Mouse (Mus musculus) adrenal gland, postnatal 10 days (tissue): Measurements from ENCODE around the gene Tlr7. TPM values are rescaled to one million over a fixed set of nuclear protein-coding genes. Genes with fewer than 3 reads are reported as not detected.
A peak's percentile ranks its signal among the peaks of the same experiment; 100 is the strongest.
"Not testable (repeated sequence)": the region's sequence is repeated elsewhere in the genome, so short reads cannot be mapped to it uniquely, and the experiment has no call there.

Experiments used
- DNase-seq: peaks from one replicate; pipeline ENCODE4 v3.0.0; 2021; ENCODE audit warnings: mixed read lengths
- long read RNA-seq, 2 experiments: library from polyadenylated mRNA; stranded (forward); transcript quantifications; one replicate each; pipeline ENCODE4 v2.0.0; 2021
- total RNA-seq, 2 experiments: library from RNA; stranded (reverse); gene quantifications; 2 replicates each; pipeline ENCODE4 v1.2.3; 2021

The Tlr7 gene
- total RNA-seq: 1 to 10 TPM; 2.2 to 2.6 TPM
- long read RNA-seq, experiment 1: 0 reads
- long read RNA-seq, experiment 2: 0 reads

DNA sequence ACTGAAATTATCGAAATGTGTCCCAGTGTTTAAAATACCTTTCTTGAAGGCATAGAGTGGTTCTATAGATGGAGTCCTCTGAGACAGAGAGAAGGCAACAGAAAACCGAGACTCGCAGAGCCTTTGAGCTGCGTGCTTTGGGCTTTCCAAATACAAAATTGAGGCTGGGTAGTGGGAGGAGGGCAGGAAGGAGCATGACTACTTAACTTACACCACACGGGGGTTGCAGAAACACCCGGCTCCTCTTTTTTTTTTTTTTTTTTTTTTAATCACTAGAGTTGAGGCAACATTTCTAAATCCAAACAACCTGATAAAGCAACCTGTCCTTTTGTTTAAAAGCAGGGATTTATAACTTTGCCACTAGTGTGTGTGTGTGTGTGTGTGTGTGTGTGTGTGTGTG is at the start of gene Tlr7:
TSS of gene Tlr7 (minus strand) at position 160 of the 400 bp plus-strand sequence.
- DNase-seq: no peak

DNA sequence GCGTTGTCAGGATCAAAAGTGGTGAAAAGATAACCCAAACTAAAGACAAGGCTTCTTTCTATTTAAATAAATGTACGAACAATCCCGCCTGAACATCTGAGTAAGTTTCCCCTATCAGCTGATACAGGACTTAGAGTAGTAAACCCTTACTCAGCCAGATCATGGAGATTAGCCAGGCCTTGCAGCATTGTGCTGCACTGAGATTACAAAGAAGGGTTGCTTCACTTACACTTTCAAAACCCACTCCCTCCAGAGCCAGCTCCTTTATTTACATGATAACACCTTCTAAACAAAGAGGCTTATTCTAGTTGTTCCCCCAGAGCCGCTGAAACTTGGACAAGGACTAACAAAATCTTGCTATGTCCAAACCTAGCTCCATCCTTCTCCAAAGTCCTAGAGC is 49.7 kb upstream of the Tlr7 start:
- DNase-seq: no peak

DNA sequence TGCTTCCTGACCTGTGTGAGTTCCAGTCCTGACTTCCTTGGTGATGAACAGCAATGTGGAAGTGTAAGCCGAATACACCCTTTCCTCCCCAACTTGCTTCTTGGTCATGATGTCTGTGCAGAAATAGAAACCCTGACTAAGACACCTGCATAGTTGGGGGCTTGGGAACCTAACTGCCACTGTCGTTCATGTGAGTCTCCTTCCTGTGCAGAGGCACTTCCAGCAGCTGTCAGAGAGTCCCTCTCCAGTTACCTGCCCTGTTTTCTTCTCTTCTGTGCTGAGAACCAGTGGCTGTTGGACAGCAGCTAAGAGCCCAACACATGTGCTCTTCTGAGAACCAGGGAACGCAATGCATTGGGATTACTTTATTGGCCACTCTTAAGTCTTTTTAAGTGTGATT is 30.9 kb upstream of the Tlr7 start:
- not testable (repeated sequence) for DNase-seq

DNA sequence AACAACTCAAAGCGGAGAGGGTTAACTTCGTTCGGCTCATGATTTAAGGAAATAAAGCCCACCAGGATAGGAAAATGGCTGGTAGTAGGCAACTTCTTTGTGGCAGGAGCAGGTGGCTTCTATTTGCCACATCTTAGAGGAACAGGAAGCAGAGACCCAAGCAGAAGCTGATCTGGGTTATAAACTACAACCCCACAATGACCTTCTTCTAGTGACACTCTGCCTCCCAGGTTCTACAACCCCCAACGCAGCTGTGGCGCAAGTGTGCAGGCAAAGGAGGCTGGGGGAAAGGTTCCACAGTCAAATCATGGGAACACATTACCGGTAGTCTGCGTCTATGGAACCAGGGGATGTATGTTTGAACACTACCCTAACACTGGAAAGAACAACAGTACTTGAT is 29.3 kb upstream of the Tlr7 start:
- no peak for DNase-seq

DNA sequence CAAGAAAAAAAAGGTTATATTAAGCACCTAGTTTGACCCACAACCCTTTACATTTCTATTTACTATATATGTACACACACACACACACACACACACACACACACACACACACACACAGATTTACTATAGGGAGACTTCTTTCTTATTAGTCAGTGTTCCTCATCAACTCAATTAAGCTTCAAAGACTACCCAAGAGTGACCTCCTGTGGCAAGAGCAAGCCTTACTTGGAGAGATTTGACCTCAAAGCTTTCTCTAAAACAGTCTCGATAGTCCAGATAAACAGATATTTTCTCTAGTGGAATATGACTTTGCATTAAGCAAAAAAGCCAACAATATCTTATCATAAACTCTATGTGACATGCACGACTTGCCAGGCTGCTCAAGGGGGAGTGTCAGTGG is 27.1 kb upstream of the Tlr7 start:
- peak; percentile 7 for DNase-seq

DNA sequence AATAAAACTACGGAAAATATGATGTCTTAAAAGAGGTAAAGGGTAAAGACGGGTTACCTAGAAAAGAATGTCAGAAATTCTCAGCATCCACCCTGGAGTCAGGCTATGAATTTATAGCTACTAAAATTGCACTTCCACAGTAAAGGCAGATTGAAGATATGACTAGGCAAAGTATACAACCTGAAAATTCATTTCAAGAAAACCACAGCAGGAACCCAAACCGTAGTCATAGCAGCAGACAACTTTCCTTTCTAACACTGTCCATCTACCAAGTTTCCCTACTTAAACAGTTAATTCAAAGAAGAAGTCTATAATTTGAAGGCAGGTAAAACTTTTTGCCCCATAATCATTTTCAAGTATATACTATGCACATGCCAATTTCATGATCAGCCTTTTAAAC is 25.6 kb upstream of the Tlr7 start:
- no peak for DNase-seq

DNA sequence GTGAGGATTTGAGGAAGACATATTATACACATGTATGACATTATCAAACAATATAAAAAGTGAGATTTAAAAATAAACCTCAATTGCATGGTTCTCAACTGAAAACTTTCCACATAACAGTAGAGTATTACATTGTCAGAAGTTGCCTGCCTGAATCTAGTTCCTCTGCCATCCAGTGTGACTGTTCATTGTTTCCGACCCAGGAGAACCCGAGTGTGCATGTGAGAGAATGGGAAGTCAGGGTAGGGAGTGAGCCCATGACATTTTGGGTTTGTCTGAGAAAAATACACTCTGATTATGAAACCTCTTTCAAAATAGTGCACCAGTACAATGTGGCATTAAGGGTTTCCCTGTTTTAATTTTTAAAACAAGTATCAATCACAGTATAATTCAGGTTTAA is 23.3 kb upstream of the Tlr7 start:
- DNase-seq: no peak

DNA sequence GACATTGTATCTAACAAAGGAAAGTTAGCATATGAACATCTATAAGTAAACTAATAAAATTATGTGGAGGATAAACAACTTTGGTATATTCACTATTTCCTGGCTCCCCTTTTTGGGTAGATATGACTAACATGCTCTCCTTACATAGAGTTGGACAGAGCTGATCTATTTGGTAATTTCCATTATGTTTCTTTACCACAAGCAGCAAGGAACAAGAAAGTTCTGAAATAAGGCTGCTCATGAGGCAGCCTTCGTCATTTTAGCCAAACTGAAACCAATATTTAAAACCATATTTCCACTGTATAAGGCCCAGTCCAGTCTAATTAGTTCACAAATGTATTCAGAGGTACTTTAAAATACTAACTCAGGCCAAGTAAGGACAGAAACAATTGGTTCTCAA is 16.1 kb upstream of the Tlr7 start:
- DNase-seq: no peak

DNA sequence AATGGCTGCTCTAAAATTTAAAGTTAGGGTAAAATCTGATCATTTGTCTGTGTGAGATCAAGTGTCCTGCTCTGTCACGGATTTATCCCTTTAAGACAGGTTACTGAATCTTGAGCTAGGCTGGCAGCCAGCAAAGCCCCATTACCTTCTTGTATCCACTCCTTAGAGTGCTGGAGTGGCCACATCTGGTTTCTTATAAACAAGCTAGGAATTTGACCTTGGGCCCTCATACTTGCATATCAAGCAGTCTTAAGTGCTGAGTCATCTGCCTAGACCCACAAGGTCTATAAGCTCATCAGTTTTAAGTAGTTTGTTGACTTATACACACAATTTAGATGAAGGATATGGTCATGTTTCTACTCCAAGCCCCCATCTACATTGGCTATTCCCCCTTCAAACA is 14.0 kb upstream of the Tlr7 start:
- no peak for DNase-seq

DNA sequence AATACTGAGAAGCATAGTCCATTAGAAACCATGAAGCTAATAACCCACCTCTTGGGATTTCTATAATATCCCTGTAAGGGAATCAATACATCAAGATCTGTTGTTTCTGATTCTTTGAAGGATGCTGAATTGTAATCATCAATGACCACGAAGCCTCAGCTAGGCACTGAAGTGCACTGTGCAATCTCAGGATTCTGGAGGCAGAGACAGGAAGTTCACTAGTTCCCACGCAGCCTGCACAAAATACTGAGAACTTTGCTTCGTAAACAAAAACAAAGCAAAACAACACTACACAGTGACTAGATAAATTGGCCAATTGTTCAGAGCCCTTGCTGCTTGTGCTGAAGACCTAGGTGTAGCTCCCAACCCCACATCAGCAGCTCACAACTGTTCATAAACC is 11.5 kb upstream of the Tlr7 start:
- no peak for DNase-seq

DNA sequence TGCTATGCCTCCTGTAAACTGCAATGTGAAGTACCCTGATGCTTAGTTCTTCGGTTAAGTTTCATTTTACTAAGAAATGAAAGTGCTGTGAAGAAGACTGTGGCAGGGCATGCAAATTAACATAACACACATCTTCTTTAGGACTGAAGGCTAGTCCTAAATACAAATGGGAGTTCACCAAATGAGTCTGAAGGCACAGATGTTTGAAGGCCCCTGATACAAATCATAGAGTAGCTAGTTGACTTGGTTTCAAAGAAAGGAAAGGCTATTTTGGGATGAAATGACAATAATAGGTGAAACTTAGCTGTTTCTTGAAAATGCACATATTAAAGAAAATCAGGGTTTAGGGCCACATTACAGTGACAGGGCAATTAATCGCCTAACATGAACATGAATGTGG is 9.8 kb upstream of the Tlr7 start:
- DNase-seq: no peak

DNA sequence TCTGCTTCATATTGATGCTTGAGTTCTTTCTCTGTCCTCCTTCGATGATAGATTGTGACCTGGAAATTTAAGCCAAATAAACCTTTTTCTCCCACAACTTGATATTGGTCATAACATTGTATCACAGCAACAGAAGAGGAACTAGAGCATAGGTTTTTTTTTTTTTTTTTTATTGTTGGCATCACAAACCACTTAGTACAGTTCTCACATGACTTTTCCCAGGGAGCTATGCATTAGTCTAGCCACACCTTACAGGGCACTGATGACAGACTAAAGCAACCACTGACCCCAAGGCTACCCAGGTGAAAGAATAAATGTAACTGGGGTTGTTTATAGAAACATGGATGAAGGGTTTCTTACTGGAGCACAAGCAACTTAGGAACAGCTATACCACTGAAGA is 7.6 kb upstream of the Tlr7 start:
- no peak for DNase-seq

DNA sequence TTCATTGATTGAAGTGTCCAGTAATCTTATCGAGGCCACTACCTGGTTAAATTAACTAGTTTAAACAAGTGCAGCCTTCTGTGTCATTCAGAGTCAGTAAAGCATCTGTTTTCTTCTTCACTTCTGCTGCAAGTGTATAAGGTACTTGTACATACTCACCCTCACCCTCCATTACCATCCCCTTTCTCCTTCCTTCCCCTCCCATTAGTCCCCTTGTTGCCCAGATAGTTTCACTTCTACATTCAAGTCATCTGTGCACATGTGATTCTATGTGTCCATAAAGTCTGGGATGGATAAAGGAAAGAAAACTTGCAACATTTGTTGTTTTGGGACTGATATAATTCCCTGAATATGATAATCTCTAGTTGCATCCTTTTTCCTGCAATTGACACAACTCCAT is 4.2 kb upstream of the Tlr7 start:
- no peak for DNase-seq

DNA sequence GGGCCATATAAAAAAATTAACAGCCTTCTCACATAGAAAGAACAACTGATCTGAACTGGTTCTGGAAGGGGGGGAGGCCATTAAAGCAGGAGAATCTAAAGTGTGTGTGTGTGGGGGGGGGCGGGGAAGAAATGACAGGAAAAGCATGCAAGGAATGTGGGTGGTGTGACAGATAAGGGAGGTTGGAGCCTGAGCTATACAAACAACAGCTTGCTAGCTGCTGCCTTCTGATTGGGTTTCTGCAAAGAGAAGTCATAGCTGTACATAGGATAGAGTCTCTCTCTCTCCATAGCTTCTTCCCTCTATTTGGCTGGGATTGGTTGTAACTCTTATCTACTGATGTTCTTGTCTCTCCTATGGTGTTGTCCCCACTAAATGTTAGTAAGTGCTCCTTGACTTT is 2.2 kb upstream of the Tlr7 start:
- DNase-seq: no peak

DNA sequence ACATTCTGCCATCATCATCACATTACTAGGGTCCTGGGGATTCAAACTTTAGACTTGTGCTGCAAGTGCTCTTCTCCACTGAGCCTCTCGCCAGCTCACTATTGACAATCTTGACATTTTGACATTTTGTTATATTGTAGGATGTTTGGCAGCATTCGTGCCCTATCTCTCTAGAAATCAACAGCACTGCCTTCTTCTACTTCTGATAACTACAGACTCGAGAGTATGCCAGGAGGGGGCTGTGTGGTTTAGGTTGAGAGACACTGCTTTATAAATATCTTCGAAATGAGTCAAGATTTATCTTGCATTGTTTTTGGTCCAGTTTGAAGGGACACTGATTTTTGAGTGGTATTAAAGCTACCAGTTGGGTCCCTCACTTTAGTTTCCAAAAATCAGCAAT is 635 bp upstream of the Tlr7 start:
- no peak for DNase-seq

DNA sequence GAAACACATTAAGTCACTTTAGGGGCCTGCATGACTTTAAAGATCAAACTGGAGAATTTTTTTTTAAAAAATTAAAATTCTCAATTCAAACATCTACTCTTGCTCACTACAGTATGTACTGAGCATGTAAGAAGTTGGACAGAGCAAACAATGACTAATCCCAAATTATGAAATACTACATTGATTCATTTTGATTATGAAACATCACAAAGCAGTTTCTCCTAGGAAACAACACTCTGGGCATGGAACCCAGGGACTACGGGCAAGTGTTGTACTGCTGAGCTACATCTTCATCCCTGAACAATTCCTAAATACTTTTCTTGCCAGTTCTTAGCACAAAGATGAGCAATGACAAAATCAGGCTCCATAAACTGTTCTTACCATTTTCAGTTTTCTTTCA is 738 bp downstream of the Tlr7 start:
- DNase-seq: no peak

DNA sequence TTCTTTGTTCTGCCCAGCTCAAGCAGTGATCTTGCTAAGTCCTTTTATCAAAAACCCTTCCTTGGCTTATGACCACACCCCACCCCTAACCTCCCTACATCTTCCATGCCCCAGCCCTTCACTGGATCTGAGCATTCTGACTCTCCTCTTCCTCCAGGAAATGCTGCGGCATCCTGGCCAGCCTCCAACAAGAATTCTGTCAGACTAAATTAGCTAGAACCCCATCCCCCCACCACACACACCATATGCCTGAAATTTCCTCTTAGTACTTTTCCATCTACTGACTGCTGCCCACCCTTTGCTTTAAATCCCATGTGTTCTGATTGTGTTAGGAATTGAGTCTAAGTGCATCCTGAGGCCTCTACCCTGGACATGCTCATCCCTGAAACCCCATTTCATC is 1.3 kb downstream of the Tlr7 start:
- DNase-seq: no peak

DNA sequence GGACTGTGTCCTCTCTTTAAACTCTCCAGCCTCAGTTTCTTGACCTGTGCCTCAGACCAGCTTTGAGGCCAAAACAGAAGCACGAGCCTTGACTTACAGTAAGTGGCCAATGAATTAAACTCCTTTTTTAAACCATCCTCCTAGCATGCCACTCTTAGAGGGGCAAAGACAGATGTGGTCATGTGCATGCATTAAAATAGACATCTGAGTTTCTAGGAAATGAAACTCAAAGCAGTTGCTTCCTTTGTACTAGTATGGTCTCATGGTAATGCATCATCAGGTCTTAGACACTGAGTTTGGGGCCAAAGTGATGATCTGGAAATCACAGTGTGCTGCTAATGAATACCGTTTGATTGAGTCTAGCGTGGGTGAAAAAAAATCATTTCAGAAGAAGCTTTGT is 1.8 kb downstream of the Tlr7 start:
- no peak for DNase-seq

DNA sequence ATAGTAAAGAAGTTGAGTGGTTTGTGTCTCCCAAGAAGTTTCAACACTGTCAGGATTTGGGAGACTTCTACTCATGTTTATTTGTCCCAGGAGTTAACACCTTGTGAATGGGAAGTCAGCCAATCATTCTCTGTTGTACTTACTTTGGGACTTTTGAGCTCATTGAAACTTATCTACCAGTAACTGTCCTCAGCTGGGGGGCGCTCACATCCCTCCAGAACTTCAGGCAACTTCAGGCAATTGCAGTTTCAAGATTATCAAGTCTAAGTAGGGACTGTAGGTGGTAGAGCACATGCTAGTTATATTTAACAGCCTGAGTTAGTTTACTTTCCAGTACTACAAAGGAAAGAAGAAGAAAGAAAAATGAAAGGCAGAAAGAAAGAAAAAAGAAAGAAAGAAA is 6.6 kb downstream of the Tlr7 start:
- no peak for DNase-seq

DNA sequence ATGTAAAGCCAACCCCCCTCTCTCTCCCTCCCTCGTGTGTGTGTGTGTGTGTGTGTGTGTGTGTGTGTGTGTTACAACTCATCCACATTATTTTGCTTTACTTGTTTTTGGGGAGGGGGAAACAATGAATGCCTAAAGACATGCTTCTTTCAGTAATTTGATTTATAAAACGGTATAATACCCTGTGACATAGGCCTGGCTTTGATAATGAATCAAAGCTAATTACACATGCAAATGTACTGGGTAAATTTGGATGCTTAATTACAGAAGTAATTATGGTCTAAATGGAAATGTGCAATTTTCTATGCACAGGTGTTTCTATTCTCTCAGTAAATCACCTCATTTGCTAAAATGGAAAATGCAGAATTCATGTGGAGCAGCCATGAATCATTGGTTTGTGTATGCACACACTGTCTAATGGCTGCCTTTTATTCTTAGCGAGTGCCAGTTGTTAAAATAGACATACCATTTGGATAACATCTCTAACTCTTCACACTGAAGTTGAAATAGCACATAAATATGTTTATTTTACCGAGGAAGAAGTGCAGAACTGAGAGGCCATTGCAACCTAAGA is 9.0 kb downstream of the Tlr7 start:
- no peak for DNase-seq

DNA sequence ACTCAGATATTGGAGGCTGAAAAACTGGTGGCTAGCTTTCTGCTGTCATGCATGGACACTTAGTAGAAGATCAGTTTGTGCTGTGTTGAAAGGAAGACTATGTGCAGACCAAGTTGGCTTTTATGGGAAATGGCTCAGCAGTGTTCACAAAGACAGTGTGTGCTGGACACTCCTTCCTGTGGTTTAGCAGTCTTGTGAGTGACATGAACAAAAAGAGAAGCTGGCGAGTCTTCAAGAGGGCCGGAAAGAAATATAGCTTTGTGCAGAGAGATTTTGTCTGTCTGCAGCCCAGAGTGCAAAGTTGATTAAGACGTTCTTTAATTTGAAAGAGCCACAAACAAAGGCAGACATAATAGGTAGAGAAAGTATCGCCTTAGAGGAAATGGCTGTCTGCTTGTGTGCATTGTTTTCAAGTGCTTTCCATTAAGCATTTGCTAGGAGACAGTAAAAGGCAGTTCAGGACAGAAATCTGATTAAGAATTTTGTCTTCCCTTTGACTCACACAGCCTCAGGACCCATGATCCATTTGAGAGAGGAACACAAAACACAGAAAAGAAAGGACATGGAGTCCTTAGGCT is 11.4 kb downstream of the Tlr7 start:
- no peak for DNase-seq

DNA sequence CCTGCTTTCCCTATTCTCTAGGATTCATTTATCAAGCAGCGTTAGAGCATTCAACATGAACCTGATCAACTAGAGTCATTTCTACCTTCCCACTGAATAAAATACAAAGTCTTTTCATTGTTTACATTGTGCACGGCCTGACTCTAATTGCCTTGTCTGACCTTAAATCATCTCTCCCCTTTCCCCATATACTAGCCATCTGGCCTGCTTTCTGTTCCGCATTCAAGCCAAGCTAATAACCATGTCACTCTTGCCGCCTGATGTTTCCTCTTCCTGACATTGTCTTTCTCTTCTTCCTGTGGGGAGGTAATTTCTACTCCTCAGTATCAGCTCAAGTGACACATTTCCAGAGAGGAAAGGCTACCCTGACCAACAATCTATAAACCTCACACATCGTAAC is 14.6 kb downstream of the Tlr7 start:
- no peak for DNase-seq

DNA sequence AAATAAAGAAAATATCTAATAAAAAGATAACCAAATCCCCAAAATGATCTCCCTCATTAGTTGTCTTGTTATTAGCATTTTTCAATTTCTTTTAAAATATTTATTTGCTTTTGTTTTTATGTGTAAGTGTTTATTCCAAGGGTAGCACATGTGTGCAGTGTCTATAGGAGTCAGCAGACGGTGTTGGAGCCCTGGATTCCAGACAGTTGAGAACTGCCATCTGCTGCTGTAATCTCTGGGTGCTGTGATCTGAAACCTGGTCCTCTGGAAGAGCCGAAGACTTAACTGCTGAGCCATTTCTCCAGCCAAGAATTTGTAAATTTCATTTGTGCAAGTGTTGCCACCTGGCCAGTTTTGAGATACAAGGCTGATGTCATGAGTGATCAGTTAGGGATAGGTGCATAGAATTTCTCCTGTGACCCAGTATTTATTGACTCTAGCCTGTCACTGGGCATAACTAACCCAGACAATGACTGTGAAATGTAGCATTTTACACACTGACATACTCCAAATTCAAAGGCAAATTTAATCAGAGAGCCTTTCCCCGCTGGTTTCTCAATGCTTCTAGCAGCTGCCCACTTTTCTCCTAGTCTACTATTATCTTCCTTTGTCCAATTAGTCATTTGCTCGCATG is 15.1 kb downstream of the Tlr7 start:
- no peak for DNase-seq

DNA sequence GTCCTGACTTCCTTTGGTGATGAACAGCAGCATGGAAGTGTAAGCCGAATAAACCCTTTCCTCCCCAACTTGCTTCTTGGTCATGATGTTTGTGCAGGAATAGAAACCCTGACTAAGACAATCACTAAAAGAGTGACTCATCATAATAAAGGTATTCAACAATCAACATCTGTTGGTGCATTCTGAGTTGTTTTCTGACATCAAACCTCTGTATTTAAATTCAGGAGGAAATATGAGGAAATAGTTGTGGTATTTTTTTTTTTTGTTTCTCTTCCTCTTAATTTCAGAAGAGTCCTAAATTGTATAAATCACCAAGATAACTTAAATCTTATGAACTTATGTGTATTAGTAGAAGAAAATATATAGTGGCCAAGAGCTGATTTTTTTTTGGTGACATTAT is 28.3 kb downstream of the Tlr7 start:
- DNase-seq: not testable (repeated sequence)
